Mouse (Mus musculus) liver, embryonic 14.5 days (tissue): ENCODE results near the gene Pdzd3. TPM values are rescaled to one million over a fixed set of nuclear protein-coding genes. Genes with fewer than 3 reads are reported as not detected.

Experiments
- ATAC-seq: fragments of 200-750 bp; cut with Nextera tagmentation; 2 replicates; pipeline ENCODE4 v1.8.0; 2017; ENCODE audit warnings: moderate number of reproducible peaks, mild to moderate bottlenecking, moderate library complexity; ENCODE audit not compliant: insufficient read depth
- DNase-seq, 3 experiments: peaks; one replicate each; pipeline ENCODE4 v3.0.0-alpha.2; 2012 to 2013; ENCODE audit warnings: low read depth in 3 of 3, low spot score in 3 of 3
- H3K27ac ChIP-seq: fragments of 300-500 bp; sonication (generic); 2 replicates; pipeline ENCODE4 v1.5.1; 2014; ENCODE audit warnings: moderate library complexity, mild to moderate bottlenecking, control low read depth, inconsistent platforms
- H3K27me3 ChIP-seq: fragments of 300-500 bp; sonication (generic); 2 replicates; pipeline ENCODE4 v1.6.1; 2014; ENCODE audit warnings: mild to moderate bottlenecking, low read length, moderate library complexity; ENCODE audit not compliant: control insufficient read depth, insufficient read depth
- H3K36me3 ChIP-seq: fragments of 300-500 bp; sonication (generic); replicated peaks from 2 replicates; pipeline ENCODE4 v1.6.1; 2014; ENCODE audit warnings: low read depth; ENCODE audit not compliant: control insufficient read depth, insufficient read depth
- H3K4me1 ChIP-seq, 2 experiments: fragments of 200-500 bp in 1 of 2; fragments of 300-500 bp in 1 of 2; sonication (generic) in 1 of 2; replicated peaks; 2 replicates each; pipeline ENCODE4 v1.6.1; 2012 to 2014; ENCODE audit warnings: antibody characterized with exemption in 1 of 2, inconsistent platforms in 1 of 2, low read length in 1 of 2; ENCODE audit not compliant: control insufficient read depth in 2 of 2, insufficient read depth in 2 of 2
- H3K4me2 ChIP-seq: fragments of 300-500 bp; sonication (generic); 2 replicates; pipeline ENCODE4 v1.6.1; 2014; ENCODE audit warnings: low read depth, mild to moderate bottlenecking, control low read depth, moderate library complexity
- H3K4me3 ChIP-seq, 2 experiments: fragments of 200-500 bp in 1 of 2; fragments of 300-500 bp in 1 of 2; sonication (generic) in 1 of 2; 2 replicates each; pipeline ENCODE4 v1.5.1; 2012 to 2014; ENCODE audit warnings: low read depth in 2 of 2, low read length in 2 of 2, mild to moderate bottlenecking in 2 of 2, control low read depth in 1 of 2, inconsistent platforms in 1 of 2, moderate library complexity in 1 of 2; ENCODE audit not compliant: insufficient read depth in 1 of 2
- H3K9ac ChIP-seq: fragments of 300-500 bp; sonication (generic); replicated peaks from 2 replicates; pipeline ENCODE4 v1.6.1; 2014; ENCODE audit warnings: mild to moderate bottlenecking, control low read depth, moderate library complexity
- H3K9me3 ChIP-seq: fragments of 300-500 bp; sonication (generic); 2 replicates; pipeline ENCODE4 v1.6.1; 2016; ENCODE audit warnings: low read length, mixed read lengths; ENCODE audit not compliant: control insufficient read depth
- CTCF ChIP-seq: IDR thresholded peaks from 2 replicates; pipeline ENCODE4 v1.5.1; 2016; ENCODE audit warnings: antibody characterized with exemption, low read depth, control low read depth
- EP300 ChIP-seq: IDR thresholded peaks from 2 replicates; pipeline ENCODE4 v1.6.1; 2016; ENCODE audit warnings: antibody characterized with exemption, low read depth
- WGBS: fragments of 180-500 bp; shearing (Covaris S2); extraction: QIAGEN DNeasy Blood & Tissue Kit; methylation state at CpG from one replicate; pipeline ENCODE4 v1.1.7; 2014; ENCODE audit not compliant: insufficient replicate concordance; 5-methylcytosine and 5-hydroxymethylcytosine counted together
- polyA plus RNA-seq, 2 experiments: library from polyadenylated mRNA; depleted of rRNA in 1 of 2; stranded (reverse) in 1 of 2; unstranded in 1 of 2; fragments of >200 nt; fragmentation: Nextera tagmentation in 1 of 2; extraction: Ambion mirVana in 1 of 2; gene quantifications; 2 replicates each; pipeline versions ENCODE4 v1.2.1 to v1.2.3; 2012 to 2014

The Pdzd3 gene
- polyA plus RNA-seq, 2 experiments, result 0.02 to 0.08 TPM

DNA sequence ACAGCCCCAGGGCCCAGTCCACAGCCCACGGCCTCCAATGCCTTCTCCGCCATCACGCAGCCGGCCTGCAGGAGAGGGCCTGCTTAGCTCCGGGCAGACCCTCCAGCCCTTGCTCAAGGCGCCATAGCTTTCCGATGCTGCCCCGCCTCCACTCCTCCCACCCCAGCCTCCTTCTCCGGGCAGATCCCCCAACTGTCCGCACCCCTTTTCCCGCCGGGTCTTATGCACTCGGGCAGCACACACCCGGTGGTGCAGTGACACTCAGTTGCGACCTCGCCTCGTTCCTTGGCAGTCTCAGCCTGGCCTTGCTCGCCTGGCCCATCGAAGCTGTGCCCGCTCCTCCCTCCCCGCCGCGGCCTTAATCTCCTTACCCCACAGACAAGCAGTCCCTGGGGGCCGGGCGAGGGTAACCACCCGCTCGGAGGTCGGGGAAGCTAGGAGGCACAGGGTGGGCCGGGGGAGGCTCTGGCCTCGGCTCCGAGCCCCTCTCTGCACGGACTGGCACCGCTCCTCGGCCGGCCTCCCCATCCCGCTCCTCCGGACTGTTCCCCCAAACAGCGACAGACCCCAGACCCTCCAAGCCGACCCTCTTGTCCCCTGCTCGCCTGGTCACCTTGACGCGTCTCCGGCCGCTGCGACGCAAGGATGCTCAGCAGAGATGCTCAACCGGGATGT is 36.3 kb upstream of the Pdzd3 start:
- peaks cover 39% of the 10 kb centered on the region for H3K36me3 ChIP-seq
- TF ChIP-seq CTCF (no peak), EP300 (no peak)
- peak; percentile 27 for ATAC-seq
- peak overlapping the region; percentile 78 to 85 for H3K4me3 ChIP-seq
- H3K4me1 ChIP-seq, result peaks cover 16 to 26% of the 10 kb centered on the region in 2 experiments
- peak in 2 of 3 experiments; percentile 32 to 33 for DNase-seq
- H3K4me2 ChIP-seq, result peak overlapping the region; percentile 88
- WGBS, result 2% methylated on average over 45 of the region's 47 CpGs
- H3K27me3 ChIP-seq, result no peaks in the 10 kb centered on the region
- peak overlapping the region; percentile 96 for H3K27ac ChIP-seq
- peak overlapping the region; percentile 94 for H3K9ac ChIP-seq
- H3K9me3 ChIP-seq, result no peaks in the 10 kb centered on the region

DNA sequence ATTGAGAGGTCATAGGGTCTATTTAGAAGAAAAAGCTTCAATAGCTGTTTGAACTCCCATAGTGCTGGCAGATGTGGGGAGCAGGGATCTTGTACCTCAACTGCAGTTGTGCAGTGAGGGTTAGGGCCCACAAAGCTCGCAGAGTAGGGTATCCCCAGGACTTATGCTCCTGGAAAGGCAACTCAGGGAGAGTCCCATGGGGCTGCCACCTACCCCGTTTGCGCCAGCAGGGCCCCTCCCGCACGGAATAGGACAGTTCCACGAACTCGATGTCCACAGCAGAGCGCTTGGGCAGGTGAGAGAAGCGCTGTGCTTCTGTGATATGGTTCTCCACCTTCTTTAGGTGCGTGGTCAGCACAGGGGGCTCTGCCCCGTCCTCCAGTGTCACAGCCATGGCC is 35.7 kb upstream of the Pdzd3 start:
- ATAC-seq (peak; percentile 10; the same call in 1 of the 2 replicates), DNase-seq (peak in 1 of 3 experiments; percentile 31)
- TF ChIP-seq CTCF (no peak), EP300 (no peak)
- no peaks in the 10 kb centered on the region for H3K9me3 ChIP-seq
- peak overlapping the region; percentile 94 for H3K9ac ChIP-seq
- H3K36me3 ChIP-seq, result peaks cover 38% of the 10 kb centered on the region
- WGBS, result 7% methylated on average over 11 of the region's 11 CpGs
- H3K4me2 ChIP-seq, result peak overlapping the region; percentile 88
- H3K4me1 ChIP-seq, result peaks cover 16 to 26% of the 10 kb centered on the region in 2 experiments
- peak overlapping the region; percentile 96 for H3K27ac ChIP-seq
- no peaks in the 10 kb centered on the region for H3K27me3 ChIP-seq
- H3K4me3 ChIP-seq, result peak overlapping the region; percentile 78 to 85

DNA sequence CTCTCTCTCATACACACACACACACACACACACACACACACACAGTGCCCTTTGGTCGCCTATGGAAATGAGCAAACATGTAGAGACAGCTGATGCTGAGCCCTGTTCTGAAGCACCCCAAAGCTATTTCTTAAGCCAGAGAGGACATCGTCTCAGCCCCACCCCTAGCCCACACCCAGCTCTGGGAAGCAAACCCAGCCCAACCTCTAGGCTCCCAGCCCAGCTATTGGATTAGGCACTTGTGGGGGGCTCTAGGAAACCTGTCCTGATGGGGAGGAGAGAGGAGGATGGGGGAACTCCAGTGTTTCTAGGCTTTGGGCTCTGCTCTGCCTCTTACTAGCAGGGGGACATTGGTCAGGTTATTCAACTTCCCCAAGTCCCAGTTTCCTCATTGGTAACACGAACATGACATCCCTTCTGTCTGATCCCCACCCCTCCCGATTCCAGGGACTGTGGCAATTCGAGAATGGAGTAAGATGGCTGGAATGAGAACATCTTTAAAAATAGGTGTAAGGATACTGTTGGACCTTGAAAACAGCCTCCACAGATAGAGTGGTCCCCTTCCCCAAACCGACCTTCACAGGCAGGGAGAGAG is 35.1 kb upstream of the Pdzd3 start:
- peak overlapping the region; percentile 88 for H3K4me2 ChIP-seq
- peaks cover 40% of the 10 kb centered on the region for H3K36me3 ChIP-seq
- H3K27ac ChIP-seq, result peak overlapping the region; percentile 96
- WGBS, result 3% methylated on average over 6 of the region's 6 CpGs
- ATAC-seq, result peak; percentile 44
- peak overlapping the region; percentile 94 for H3K9ac ChIP-seq
- peak overlapping the region; percentile 78 to 85 for H3K4me3 ChIP-seq
- no peaks in the 10 kb centered on the region for H3K9me3 ChIP-seq
- peak in 2 of 3 experiments; percentile 52 to 65 for DNase-seq
- H3K27me3 ChIP-seq, result no peaks in the 10 kb centered on the region
- peaks cover 16 to 26% of the 10 kb centered on the region in 2 experiments for H3K4me1 ChIP-seq
- TF ChIP-seq EP300 (no peak), CTCF (no peak)

DNA sequence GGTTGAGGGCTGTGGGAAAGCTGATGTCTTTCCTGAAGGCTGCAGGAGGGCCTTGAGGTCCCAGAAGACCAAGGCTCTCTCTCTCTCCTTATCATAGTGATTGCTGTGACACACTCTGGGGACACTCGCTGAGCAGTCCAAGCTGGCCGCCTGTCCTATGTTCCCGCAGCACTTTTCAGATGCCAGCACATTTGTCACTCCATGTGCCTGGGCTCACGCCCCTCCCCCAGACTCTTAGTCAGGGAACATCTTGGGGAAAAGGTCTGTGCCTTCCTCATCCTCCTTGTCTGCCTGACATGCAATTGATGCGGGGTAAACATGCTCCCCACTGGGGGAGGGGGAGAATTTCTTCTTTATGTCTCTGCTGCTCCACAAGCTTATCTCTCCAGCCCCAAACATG is 31.9 kb upstream of the Pdzd3 start:
- ATAC-seq, result no peak
- H3K4me1 ChIP-seq, result peaks cover 4 to 20% of the 10 kb centered on the region in 2 experiments

DNA sequence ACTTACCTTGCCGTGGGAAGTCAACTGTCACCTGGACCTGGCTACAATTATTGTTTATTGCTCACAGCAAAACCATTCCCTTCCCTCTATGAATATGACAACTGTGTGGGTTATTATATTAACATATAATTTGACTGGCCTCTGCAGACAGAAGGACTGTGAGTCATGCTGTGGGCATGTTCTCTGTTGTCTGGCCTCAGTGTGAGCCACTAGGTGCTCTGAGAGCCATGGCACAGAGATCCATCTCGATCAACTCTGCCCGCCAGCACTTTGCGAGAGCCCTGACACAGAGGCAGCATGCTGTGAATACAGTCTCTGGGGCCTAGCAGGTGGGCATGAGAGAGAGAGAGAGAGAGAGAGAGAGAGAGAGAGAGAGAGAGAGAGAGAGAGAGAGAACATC is 18.7 kb upstream of the Pdzd3 start:
- no peaks in the 10 kb centered on the region for H3K9me3 ChIP-seq
- no peaks in the 10 kb centered on the region for H3K27me3 ChIP-seq
- WGBS, result 91% methylated on average over 4 of the region's 4 CpGs
- no peak overlapping the region for H3K4me3 ChIP-seq
- no peak overlapping the region for H3K4me2 ChIP-seq
- DNase-seq, result no peak
- TF ChIP-seq CTCF, result no peak
- TF ChIP-seq EP300, result no peak
- H3K36me3 ChIP-seq, result peaks cover 19% of the 10 kb centered on the region; the same call in 1 of the 2 replicates
- no peak overlapping the region for H3K27ac ChIP-seq
- ATAC-seq, result no peak
- H3K4me1 ChIP-seq, result peaks cover 3 to 18% of the 10 kb centered on the region in 2 experiments; a peak in 2 of 4 replicates
- H3K9ac ChIP-seq, result no peak overlapping the region

More for the DNA sequence above, 31.9 kb upstream of the Pdzd3 start:
- no peak for DNase-seq
- WGBS, result 79% methylated on average over 5 of the region's 5 CpGs
- Histone ChIP-seq H3K9ac (no peak overlapping the region), H3K27ac (no peak overlapping the region), H3K36me3 (peaks cover 61% of the 10 kb centered on the region), H3K4me2 (no peak overlapping the region), H3K27me3 (no peaks in the 10 kb centered on the region), H3K9me3 (no peaks in the 10 kb centered on the region), H3K4me3 (no peak overlapping the region)
- TF ChIP-seq EP300, result no peak
